Mouse (Mus musculus) olfactory bulb, adult 2 months (tissue): ENCODE measurements around the gene Ctdspl.

Source experiments
- CTCF ChIP-seq: fragments of 200-500 bp; IDR thresholded peaks from 2 replicates; pipeline ENCODE4 v1.5.1; 2012; ENCODE audit warnings: low read depth, mild to moderate bottlenecking, low read length, moderate library complexity; ENCODE audit not compliant: insufficient read depth
- POLR2A ChIP-seq: fragments of 200-500 bp; IDR thresholded peaks from 2 replicates; pipeline ENCODE4 v1.6.1; 2012; ENCODE audit warnings: mild to moderate bottlenecking, low read depth, low read length, moderate library complexity; ENCODE audit not compliant: insufficient read depth

DNA sequence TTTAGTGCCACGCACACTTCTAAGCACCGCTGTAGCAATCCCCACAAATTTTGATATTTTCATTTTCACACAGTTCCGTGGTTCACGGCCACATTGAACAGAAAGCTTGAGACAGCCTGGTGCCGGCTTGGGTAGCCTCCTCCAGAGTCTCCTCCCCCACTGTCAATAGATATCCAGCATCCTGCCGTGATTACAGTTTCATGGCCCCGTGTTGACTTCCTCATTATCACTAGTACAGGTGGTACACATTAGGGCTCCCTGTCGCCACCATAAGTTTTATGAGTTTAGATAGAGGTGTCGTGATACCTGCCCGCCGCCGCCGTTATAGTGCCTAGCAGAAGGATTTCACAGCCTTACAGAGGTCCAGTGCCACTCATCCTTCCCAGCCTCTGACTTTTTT lies 8.8 kb downstream of the Ctdspl start:
- TF ChIP-seq POLR2A (no peak), CTCF (no peak)
